Mouse (Mus musculus) spleen, adult 2 months (tissue): ENCODE measurements around the gene Tbccd1.

ENCODE experiments used
- CTCF ChIP-seq: fragments of 200-500 bp; IDR thresholded peaks from 2 replicates; pipeline ENCODE4 v1.5.1; 2011; ENCODE audit warnings: mild to moderate bottlenecking, inconsistent platforms; ENCODE audit not compliant: insufficient read depth, insufficient read length, insufficient replicate concordance; ENCODE audit errors: extremely low read depth
- POLR2A ChIP-seq: fragments of 200-500 bp; IDR thresholded peaks from 2 replicates; pipeline ENCODE4 v1.6.1; 2011; ENCODE audit warnings: low read depth, low read length, inconsistent platforms

GRCm38 (mm10) chr16:22766738-22767211 lies 90.7 kb downstream of the Tbccd1 start:
- no peak for TF ChIP-seq POLR2A
- TF ChIP-seq CTCF, result no peak
